Mouse (Mus musculus): ENCODE data around the gene Slc35g2. TPM values are rescaled to one million over a fixed set of nuclear protein-coding genes. Genes with fewer than 3 reads are reported as not detected.

The Slc35g2 gene
- polyA plus RNA-seq (2014; fragmentation: Nextera tagmentation; extraction: Ambion mirVana), result 6.2 and 6.3 TPM in 2 replicates

DNA sequence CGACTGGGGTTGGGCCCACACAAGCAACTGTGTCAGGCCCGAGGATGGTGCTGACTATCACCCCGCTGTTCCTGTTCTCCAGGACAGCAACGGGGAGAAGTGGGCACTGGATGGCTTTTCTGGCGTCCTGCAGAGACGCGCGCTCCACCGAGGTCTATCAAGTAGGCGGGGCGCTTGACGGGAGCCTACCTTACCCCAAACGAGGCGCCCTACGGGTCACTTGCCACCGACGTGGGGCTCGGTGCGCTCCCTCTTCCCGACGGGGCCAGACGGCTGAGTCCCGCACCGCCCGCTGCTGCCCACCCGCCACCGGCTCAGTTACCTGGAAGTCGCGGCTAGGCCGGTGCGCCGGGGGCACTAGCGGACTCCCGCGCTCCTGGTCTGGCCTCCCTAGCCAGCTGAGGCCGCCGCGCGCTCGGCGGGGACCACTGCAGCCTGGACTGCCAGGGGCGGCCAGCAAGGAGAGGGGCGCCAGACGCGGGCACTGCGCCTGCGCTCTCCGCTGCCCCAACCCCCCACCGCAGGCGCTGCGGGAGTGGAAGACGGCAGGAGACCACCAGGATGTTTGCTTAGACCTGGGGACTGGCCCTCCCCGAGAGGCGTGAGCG lies at the start of gene Slc35g2:
TSS of gene Slc35g2 (minus strand) at position 465 of the 608 bp plus-strand sequence.
- Histone ChIP-seq H3K9ac (ENCODE audit: low read depth, low read length) (peak within 1 kb of the TSS; percentile 79), H3K36me3 (ENCODE audit: control insufficient read depth, insufficient read depth, low read length) (no peaks in the 10 kb centered on the region), H3K4me3 (ENCODE audit: low read depth, low read length) (peak within 1 kb of the TSS; percentile 67), H3K4me2 (ENCODE audit: low read depth, low read length) (peak within 1 kb of the TSS; percentile 87), H3K9me3 (ENCODE audit: control insufficient read depth, low read length) (no peaks in the 10 kb centered on the region), H3K27ac (replicated peaks; ENCODE audit: low read depth, low read length) (no peak within 1 kb of the TSS), H3K27me3 (replicated peaks; ENCODE audit: control insufficient read depth, insufficient read depth, low read length) (no peaks in the 10 kb centered on the region), H3K4me1 (ENCODE audit: control insufficient read depth, insufficient read depth, low read length) (peaks cover 9% of the 10 kb centered on the region; the same call in 1 of the 2 replicates)
- ATAC-seq (ENCODE audit: low read depth) (peak; percentile 92), DNase-seq (ENCODE audit: low spot score) (peak; percentile 60)
- 0% methylated on average over 32 of the region's 55 CpGs for WGBS

DNA sequence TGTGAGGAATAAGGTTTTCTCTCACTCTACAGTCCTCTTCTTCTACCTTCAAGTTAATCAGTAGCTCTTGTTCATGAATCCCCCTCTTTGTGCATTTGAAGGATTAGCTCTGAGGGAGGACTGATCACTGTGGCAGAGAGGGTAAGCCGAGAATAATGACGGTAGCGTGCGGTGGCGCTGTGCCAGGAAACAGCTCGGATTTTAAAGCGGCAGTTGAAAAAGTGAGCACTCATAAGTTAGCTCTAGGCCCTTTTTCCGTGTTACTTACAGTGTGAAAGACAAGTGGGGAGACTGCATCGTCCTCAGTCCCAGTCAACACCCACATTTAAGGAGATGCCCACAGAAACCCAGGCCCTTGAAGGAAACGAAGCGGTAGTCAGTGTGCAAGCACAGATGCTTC lies 46.1 kb upstream of the Slc35g2 start:
- no peaks in the 10 kb centered on the region for H3K9me3 ChIP-seq (ENCODE audit: control insufficient read depth, low read length)
- H3K27me3 ChIP-seq (replicated peaks; ENCODE audit: control insufficient read depth, insufficient read depth, low read length), result no peaks in the 10 kb centered on the region
- WGBS, result 25% methylated on average over 11 of the region's 11 CpGs
- DNase-seq (ENCODE audit: low spot score), result peak; percentile 81
- no peaks in the 10 kb centered on the region; the same call in 1 of the 2 replicates for H3K4me1 ChIP-seq (ENCODE audit: control insufficient read depth, insufficient read depth, low read length)
- H3K36me3 ChIP-seq (ENCODE audit: control insufficient read depth, insufficient read depth, low read length), result no peaks in the 10 kb centered on the region
- peak; percentile 80 for ATAC-seq (ENCODE audit: low read depth)
- H3K4me3 ChIP-seq (ENCODE audit: low read depth, low read length), result no peak overlapping the region
- no peak overlapping the region for H3K27ac ChIP-seq (replicated peaks; ENCODE audit: low read depth, low read length)
- H3K9ac ChIP-seq (ENCODE audit: low read depth, low read length), result no peak overlapping the region
- H3K4me2 ChIP-seq (ENCODE audit: low read depth, low read length), result peak overlapping the region; percentile 2; the same call in 1 of the 2 replicates

DNA sequence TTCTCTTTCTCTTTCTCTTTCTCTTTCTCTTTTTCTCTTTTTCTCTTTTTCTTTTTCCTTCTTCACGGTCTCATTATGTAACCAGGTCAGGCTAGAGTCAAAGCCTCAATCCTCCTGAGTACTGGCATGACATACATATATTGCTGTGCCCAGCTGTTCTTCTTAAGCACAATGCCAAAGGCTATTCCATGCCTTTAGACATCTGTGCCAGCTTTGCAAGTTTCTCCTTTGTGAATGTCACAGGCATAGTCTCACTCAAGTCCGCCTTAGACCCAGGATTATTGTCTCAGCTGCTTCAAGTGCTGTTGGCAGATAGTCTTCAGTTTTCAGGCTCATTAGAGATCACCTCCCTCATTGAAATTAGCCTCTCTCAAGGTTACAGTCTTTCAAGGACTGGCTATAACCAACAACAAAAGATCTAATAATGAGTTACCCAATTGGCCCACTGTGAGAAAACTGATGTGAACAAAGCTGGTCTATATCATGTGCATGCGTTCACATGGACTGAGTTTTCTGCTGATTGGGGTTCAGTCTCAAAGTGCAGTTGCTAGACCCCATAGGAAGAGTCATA lies 42.7 kb upstream of the Slc35g2 start:
- H3K4me2 ChIP-seq (ENCODE audit: low read depth, low read length), result no peak overlapping the region
- no peak overlapping the region for H3K27ac ChIP-seq (replicated peaks; ENCODE audit: low read depth, low read length)
- no peaks in the 10 kb centered on the region for H3K4me1 ChIP-seq (ENCODE audit: control insufficient read depth, insufficient read depth, low read length)
- DNase-seq (ENCODE audit: low spot score) (peak; percentile 55), ATAC-seq (ENCODE audit: low read depth) (no peak; the same call in 1 of the 2 replicates)
- H3K27me3 ChIP-seq (replicated peaks; ENCODE audit: control insufficient read depth, insufficient read depth, low read length), result no peaks in the 10 kb centered on the region
- no peak overlapping the region for H3K4me3 ChIP-seq (ENCODE audit: low read depth, low read length)
- H3K36me3 ChIP-seq (ENCODE audit: control insufficient read depth, insufficient read depth, low read length), result no peaks in the 10 kb centered on the region
- no peaks in the 10 kb centered on the region for H3K9me3 ChIP-seq (ENCODE audit: control insufficient read depth, low read length)
- H3K9ac ChIP-seq (ENCODE audit: low read depth, low read length), result no peak overlapping the region
- WGBS, result 77% methylated on average over 3 of the region's 3 CpGs

DNA sequence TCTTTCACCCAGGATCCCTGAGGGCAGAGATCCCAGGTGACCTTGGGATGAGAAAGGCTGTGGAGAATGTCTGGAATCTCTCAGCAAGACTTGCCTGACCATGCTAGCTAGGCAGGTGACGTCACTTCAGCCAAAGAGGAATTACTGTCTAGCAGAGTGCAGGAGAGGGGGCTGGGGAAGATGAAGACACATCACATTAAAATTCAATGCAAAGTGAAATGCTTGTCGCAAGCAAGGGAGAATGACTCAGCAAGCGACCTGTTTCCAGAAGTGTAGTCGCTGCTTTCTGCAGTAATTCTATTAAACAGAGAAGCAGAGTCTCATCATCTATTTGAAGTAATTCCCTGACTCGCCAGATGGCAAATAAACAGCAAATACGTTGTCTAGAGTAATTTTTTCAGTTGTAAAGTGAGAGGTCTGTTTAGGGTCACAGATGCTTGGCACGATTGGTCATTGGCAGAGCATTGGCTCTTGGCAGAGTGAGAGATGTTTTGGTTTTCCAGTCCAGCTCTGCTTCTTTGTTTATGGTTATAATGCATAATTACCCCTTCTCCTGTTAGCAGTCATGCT lies 35.2 kb upstream of the Slc35g2 start:
- H3K4me2 ChIP-seq (ENCODE audit: low read depth, low read length), result no peak overlapping the region; the same call in 1 of the 2 replicates
- WGBS, result 36% methylated on average over 7 of the region's 7 CpGs
- no peaks in the 10 kb centered on the region for H3K9me3 ChIP-seq (ENCODE audit: control insufficient read depth, low read length)
- DNase-seq (ENCODE audit: low spot score) (peak; percentile 71), ATAC-seq (ENCODE audit: low read depth) (peak; percentile 33; the same call in 1 of the 2 replicates)
- H3K27me3 ChIP-seq (replicated peaks; ENCODE audit: control insufficient read depth, insufficient read depth, low read length), result no peaks in the 10 kb centered on the region
- H3K4me3 ChIP-seq (ENCODE audit: low read depth, low read length), result no peak overlapping the region
- H3K36me3 ChIP-seq (ENCODE audit: control insufficient read depth, insufficient read depth, low read length), result no peaks in the 10 kb centered on the region
- no peak overlapping the region for H3K27ac ChIP-seq (replicated peaks; ENCODE audit: low read depth, low read length)
- no peaks in the 10 kb centered on the region; the same call in 1 of the 2 replicates for H3K4me1 ChIP-seq (ENCODE audit: control insufficient read depth, insufficient read depth, low read length)
- no peak overlapping the region for H3K9ac ChIP-seq (ENCODE audit: low read depth, low read length)

DNA sequence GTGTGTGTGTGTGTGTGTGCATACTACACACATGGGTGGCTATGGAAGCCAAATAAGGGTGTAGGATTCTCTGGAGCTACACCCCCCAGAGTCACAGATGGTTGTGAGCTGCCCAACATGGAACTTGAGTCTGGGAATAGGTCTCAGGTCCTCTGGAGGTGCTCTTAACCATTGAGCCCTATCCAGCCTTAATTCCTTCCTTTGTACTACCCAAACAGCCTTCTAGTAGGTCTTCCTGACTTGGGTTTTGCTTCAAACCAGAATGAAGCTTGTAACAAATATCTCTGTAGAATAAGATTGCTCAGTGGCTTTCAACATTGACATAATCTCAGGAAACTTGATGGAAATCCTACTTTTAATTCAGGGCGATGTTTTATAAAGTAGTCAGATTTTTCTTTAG lies 34.6 kb upstream of the Slc35g2 start:
- ATAC-seq (ENCODE audit: low read depth) (no peak), DNase-seq (ENCODE audit: low spot score) (no peak)
- 86% methylated on average over 1 of the region's 1 CpGs for WGBS
- Histone ChIP-seq H3K4me3 (ENCODE audit: low read depth, low read length) (no peak overlapping the region), H3K4me2 (ENCODE audit: low read depth, low read length) (no peak overlapping the region), H3K27ac (replicated peaks; ENCODE audit: low read depth, low read length) (no peak overlapping the region), H3K27me3 (replicated peaks; ENCODE audit: control insufficient read depth, insufficient read depth, low read length) (no peaks in the 10 kb centered on the region), H3K9me3 (ENCODE audit: control insufficient read depth, low read length) (no peaks in the 10 kb centered on the region), H3K36me3 (ENCODE audit: control insufficient read depth, insufficient read depth, low read length) (no peaks in the 10 kb centered on the region), H3K9ac (ENCODE audit: low read depth, low read length) (no peak overlapping the region), H3K4me1 (ENCODE audit: control insufficient read depth, insufficient read depth, low read length) (no peaks in the 10 kb centered on the region; the same call in 1 of the 2 replicates)

DNA sequence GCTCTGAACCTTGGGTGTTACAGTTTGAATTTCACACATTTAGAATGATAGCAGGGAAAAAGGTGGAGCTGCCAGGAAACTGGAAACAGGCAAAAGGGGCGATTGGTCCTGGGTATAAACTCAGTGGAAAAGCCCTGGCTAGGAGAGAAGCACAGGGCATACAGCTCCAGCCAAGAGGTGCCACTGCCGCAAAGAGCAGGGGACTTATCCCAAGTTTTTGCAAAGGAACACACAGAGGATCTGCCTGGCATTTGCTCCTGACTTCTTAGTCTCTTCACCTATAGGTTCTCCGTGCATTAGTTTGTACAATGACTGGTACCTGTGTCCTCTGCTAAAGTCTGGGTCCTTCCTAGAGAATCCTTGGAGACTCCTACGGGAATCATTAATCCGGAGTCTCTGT lies 32.3 kb upstream of the Slc35g2 start:
- H3K9ac ChIP-seq (ENCODE audit: low read depth, low read length), result no peak overlapping the region
- H3K4me1 ChIP-seq (ENCODE audit: control insufficient read depth, insufficient read depth, low read length), result no peaks in the 10 kb centered on the region; the same call in 1 of the 2 replicates
- H3K4me2 ChIP-seq (ENCODE audit: low read depth, low read length), result no peak overlapping the region
- H3K4me3 ChIP-seq (ENCODE audit: low read depth, low read length), result no peak overlapping the region
- no peaks in the 10 kb centered on the region for H3K9me3 ChIP-seq (ENCODE audit: control insufficient read depth, low read length)
- H3K36me3 ChIP-seq (ENCODE audit: control insufficient read depth, insufficient read depth, low read length), result no peaks in the 10 kb centered on the region
- H3K27ac ChIP-seq (replicated peaks; ENCODE audit: low read depth, low read length), result no peak overlapping the region
- WGBS, result 72% methylated on average over 5 of the region's 5 CpGs
- no peaks in the 10 kb centered on the region for H3K27me3 ChIP-seq (replicated peaks; ENCODE audit: control insufficient read depth, insufficient read depth, low read length)
- no peak for DNase-seq (ENCODE audit: low spot score)
- no peak for ATAC-seq (ENCODE audit: low read depth)

DNA sequence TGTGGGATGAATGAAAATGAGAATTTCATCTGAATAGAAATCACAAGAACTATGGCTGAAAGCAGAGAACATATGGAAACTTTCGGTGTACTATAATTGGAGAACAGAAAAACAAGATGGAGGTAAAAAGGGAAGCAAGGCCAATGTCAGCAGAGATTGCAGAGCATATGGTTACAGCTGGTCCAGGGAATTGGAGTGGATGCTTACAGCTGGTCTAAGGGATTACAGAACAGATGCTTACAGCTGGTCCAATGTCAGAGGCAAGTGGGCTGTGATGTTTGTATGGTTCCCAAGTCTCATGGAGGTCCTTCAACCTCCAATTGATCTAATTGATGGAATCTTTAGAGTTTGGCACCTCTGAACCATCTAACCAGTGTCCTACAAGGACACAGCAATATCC lies 31.2 kb upstream of the Slc35g2 start:
- Histone ChIP-seq H3K4me3 (ENCODE audit: low read depth, low read length) (no peak overlapping the region), H3K27me3 (replicated peaks; ENCODE audit: control insufficient read depth, insufficient read depth, low read length) (no peaks in the 10 kb centered on the region), H3K36me3 (ENCODE audit: control insufficient read depth, insufficient read depth, low read length) (no peaks in the 10 kb centered on the region), H3K4me2 (ENCODE audit: low read depth, low read length) (no peak overlapping the region), H3K27ac (replicated peaks; ENCODE audit: low read depth, low read length) (no peak overlapping the region), H3K4me1 (ENCODE audit: control insufficient read depth, insufficient read depth, low read length) (no peaks in the 10 kb centered on the region; the same call in 1 of the 2 replicates), H3K9me3 (ENCODE audit: control insufficient read depth, low read length) (no peaks in the 10 kb centered on the region), H3K9ac (ENCODE audit: low read depth, low read length) (no peak overlapping the region)
- ATAC-seq (ENCODE audit: low read depth) (no peak), DNase-seq (ENCODE audit: low spot score) (peak; percentile 31)
- 80% methylated on average over 1 of the region's 1 CpGs for WGBS

DNA sequence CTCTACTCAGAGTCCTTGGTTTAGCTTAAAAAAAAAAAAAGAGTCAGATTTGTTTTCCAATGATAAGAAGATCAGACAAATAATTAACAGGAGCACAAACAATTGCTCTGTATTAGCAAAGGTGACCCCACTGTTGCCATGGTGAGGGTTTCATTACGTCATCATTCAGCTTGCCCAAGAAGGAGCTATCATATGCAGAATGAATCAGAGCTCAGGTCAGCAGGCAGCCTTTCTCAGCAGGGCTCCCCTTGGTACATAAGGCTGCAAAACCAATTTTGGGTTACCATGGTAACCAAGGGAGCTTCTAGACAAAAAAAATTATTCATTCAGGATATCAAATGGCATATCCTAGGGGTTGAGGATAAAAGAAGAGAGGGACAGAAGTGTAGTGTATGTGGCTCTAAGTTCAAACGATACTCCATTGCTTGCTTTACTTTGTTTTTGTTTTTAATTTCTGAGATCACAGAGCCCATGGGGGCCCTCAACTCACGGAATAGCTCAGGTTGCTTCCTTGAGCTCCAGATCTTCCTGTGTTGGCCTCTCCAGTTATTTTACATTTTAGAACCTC lies 29.0 kb upstream of the Slc35g2 start:
- DNase-seq (ENCODE audit: low spot score), result peak; percentile 4
- H3K4me3 ChIP-seq (ENCODE audit: low read depth, low read length), result no peak overlapping the region
- H3K9ac ChIP-seq (ENCODE audit: low read depth, low read length), result no peak overlapping the region
- no peak overlapping the region for H3K27ac ChIP-seq (replicated peaks; ENCODE audit: low read depth, low read length)
- H3K9me3 ChIP-seq (ENCODE audit: control insufficient read depth, low read length), result no peaks in the 10 kb centered on the region
- no peaks in the 10 kb centered on the region for H3K4me1 ChIP-seq (ENCODE audit: control insufficient read depth, insufficient read depth, low read length)
- ATAC-seq (ENCODE audit: low read depth), result 0 out of 2 replicates have a peak, but pooled peaks have one; percentile 62
- no peaks in the 10 kb centered on the region for H3K27me3 ChIP-seq (replicated peaks; ENCODE audit: control insufficient read depth, insufficient read depth, low read length)
- 43% methylated on average over 3 of the region's 3 CpGs for WGBS
- H3K4me2 ChIP-seq (ENCODE audit: low read depth, low read length), result no peak overlapping the region
- H3K36me3 ChIP-seq (ENCODE audit: control insufficient read depth, insufficient read depth, low read length), result no peaks in the 10 kb centered on the region

Data from embryonic facial prominence, embryonic 14.5 days (tissue).